Mouse (Mus musculus): ENCODE measurements around the gene Brms1. TPM values are rescaled to one million over a fixed set of nuclear protein-coding genes. Genes with fewer than 3 reads are reported as not detected.

Brms1 gene
- polyA plus RNA-seq, 1 experiment from 2014 or later, result 22.2 TPM

Other genes starting within 250 kb of the Brms1 start
- gene Rbm4, start 247.5 kb upstream of the Brms1 start, polyA plus RNA-seq (2015; fragmentation: Nextera tagmentation; extraction: Ambion mirVana), result 28.3 and 29.2 TPM in 2 replicates
- gene Gm21992, start 229.7 kb upstream of the Brms1 start, polyA plus RNA-seq (2015; fragmentation: Nextera tagmentation; extraction: Ambion mirVana), result 11.7 and 13.7 TPM in 2 replicates
- gene Rbm14, start 229.7 kb upstream of the Brms1 start, polyA plus RNA-seq (2015; fragmentation: Nextera tagmentation; extraction: Ambion mirVana), result 39.1 and 41.2 TPM in 2 replicates
- gene Ccs, start 202.0 kb upstream of the Brms1 start, polyA plus RNA-seq (2015; fragmentation: Nextera tagmentation; extraction: Ambion mirVana), result 55.2 and 57.1 TPM in 2 replicates
- not detected in 2 replicates for gene Ccdc87, start 202.0 kb upstream of the Brms1 start, polyA plus RNA-seq (2015; fragmentation: Nextera tagmentation; extraction: Ambion mirVana)
- 27.3 and 30.5 TPM in 2 replicates for gene Ctsf, start 186.2 kb upstream of the Brms1 start, polyA plus RNA-seq (2015; fragmentation: Nextera tagmentation; extraction: Ambion mirVana)
- 0.65 and 1.3 TPM in 2 replicates for gene Actn3, start 163.4 kb upstream of the Brms1 start, polyA plus RNA-seq (2015; fragmentation: Nextera tagmentation; extraction: Ambion mirVana)
- gene Zdhhc24, start 162.7 kb upstream of the Brms1 start, polyA plus RNA-seq (2015; fragmentation: Nextera tagmentation; extraction: Ambion mirVana), result 10.5 and 10.6 TPM in 2 replicates
- 0.95 and 1.2 TPM in 2 replicates for gene Bbs1, start 134.7 kb upstream of the Brms1 start, polyA plus RNA-seq (2015; fragmentation: Nextera tagmentation; extraction: Ambion mirVana)
- 44.1 and 44.2 TPM in 2 replicates for gene Dpp3, start 113.1 kb upstream of the Brms1 start, polyA plus RNA-seq (2015; fragmentation: Nextera tagmentation; extraction: Ambion mirVana)
- 0.29 and 0.31 TPM in 2 replicates for gene Peli3, start 98.2 kb upstream of the Brms1 start, polyA plus RNA-seq (2015; fragmentation: Nextera tagmentation; extraction: Ambion mirVana)
- gene Mrpl11, start 79.2 kb upstream of the Brms1 start, polyA plus RNA-seq (2015; fragmentation: Nextera tagmentation; extraction: Ambion mirVana), result 36.8 and 38.0 TPM in 2 replicates
- not detected in 2 replicates for gene Npas4, start 51.0 kb upstream of the Brms1 start, polyA plus RNA-seq (2015; fragmentation: Nextera tagmentation; extraction: Ambion mirVana)
- gene Slc29a2, start 17.5 kb upstream of the Brms1 start, polyA plus RNA-seq (2015; fragmentation: Nextera tagmentation; extraction: Ambion mirVana), result 0.82 and 1.6 TPM in 2 replicates
- gene B4gat1, start 2.5 kb upstream of the Brms1 start, polyA plus RNA-seq (2015; fragmentation: Nextera tagmentation; extraction: Ambion mirVana), result 8.6 and 9.1 TPM in 2 replicates
- 0.58 TPM in 1 of 2 replicates, not detected in the other for gene AC124502.3, start 2.5 kb upstream of the Brms1 start, polyA plus RNA-seq (2015; fragmentation: Nextera tagmentation; extraction: Ambion mirVana)
- 0.13 and 0.35 TPM in 2 replicates for gene Rin1, start 9.1 kb downstream of the Brms1 start, polyA plus RNA-seq (2015; fragmentation: Nextera tagmentation; extraction: Ambion mirVana)
- gene Cd248, start 26.7 kb downstream of the Brms1 start, polyA plus RNA-seq (2015; fragmentation: Nextera tagmentation; extraction: Ambion mirVana), result 2.4 and 3.7 TPM in 2 replicates
- 0.33 and 0.52 TPM in 2 replicates for gene Tmem151a, start 44.2 kb downstream of the Brms1 start, polyA plus RNA-seq (2015; fragmentation: Nextera tagmentation; extraction: Ambion mirVana)
- gene Yif1a, start 47.2 kb downstream of the Brms1 start, polyA plus RNA-seq (2015; fragmentation: Nextera tagmentation; extraction: Ambion mirVana), result 51.2 and 53.1 TPM in 2 replicates
- gene Cnih2, start 57.2 kb downstream of the Brms1 start, polyA plus RNA-seq (2015; fragmentation: Nextera tagmentation; extraction: Ambion mirVana), result 0.40 and 0.46 TPM in 2 replicates
- gene Rab1b, start 65.7 kb downstream of the Brms1 start, polyA plus RNA-seq (2015; fragmentation: Nextera tagmentation; extraction: Ambion mirVana), result 79.2 and 88.7 TPM in 2 replicates
- gene Klc2, start 77.2 kb downstream of the Brms1 start, polyA plus RNA-seq (2015; fragmentation: Nextera tagmentation; extraction: Ambion mirVana), result 1.5 and 1.9 TPM in 2 replicates
- 6.8 and 8.1 TPM in 2 replicates for gene Pacs1, start 231.8 kb downstream of the Brms1 start, polyA plus RNA-seq (2015; fragmentation: Nextera tagmentation; extraction: Ambion mirVana)

Data from liver, embryonic 16.5 days (tissue).